Mouse (Mus musculus): Measurements from ENCODE around the gene Fam129a. TPM values are rescaled to one million over a fixed set of nuclear protein-coding genes. Genes with fewer than 3 reads are reported as not detected.
"Not testable (repeated sequence)": the region's sequence is repeated elsewhere in the genome, so short reads cannot be mapped to it uniquely, and the experiment has no call there.

Fam129a gene
- polyA plus RNA-seq, 1 experiment = 19.8 TPM

- Histone ChIP-seq H3K27ac (replicated peaks; ENCODE audit: low read depth, low read length) (no peak overlapping the region), H3K4me3 (ENCODE audit: insufficient read depth, low read depth, low read length) (no peak overlapping the region), H3K4me1 (ENCODE audit: control insufficient read depth, insufficient read depth, insufficient read length, low read length) (no peaks in the 10 kb centered on the region)
These were observed 155.4 kb downstream of the Fam129a start for GRCm38 (mm10) chr1:151726358-151726757.

GRCm38 (mm10) chr1:151728141-151728540 is 157.2 kb downstream of the Fam129a start:
- no peak overlapping the region for H3K27ac ChIP-seq (replicated peaks; ENCODE audit: low read depth, low read length)
- H3K4me1 ChIP-seq (ENCODE audit: control insufficient read depth, insufficient read depth, insufficient read length, low read length) = no peaks in the 10 kb centered on the region
- H3K4me3 ChIP-seq (ENCODE audit: insufficient read depth, low read depth, low read length) = no peak overlapping the region

GRCm38 (mm10) chr1:151737146-151737545 is 166.2 kb downstream of the Fam129a start:
- no peak overlapping the region for H3K27ac ChIP-seq (replicated peaks; ENCODE audit: low read depth, low read length)

DNA sequence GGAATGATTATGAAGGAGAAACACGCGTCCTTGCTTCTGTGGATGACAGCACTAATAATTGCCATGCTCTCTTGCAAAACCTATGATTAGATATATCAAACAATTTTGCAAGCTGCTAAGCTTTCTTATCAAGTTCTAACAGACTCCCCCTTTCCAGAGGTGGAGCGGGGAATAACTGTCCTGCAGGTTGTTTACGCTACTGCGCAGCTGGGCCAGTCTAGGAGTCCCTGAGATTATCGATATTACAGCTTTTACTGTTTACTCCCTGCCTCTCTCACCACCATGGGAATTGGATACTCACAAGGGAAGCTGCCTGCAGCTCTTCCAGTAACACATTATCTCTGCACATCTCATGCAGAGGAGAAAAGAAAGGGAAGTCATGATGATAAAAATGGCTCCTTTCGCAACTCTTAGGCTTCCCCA is 170.2 kb downstream of the Fam129a start:
- no peaks in the 10 kb centered on the region for H3K4me1 ChIP-seq (ENCODE audit: control insufficient read depth, insufficient read depth, insufficient read length, low read length)
- H3K4me3 ChIP-seq (ENCODE audit: insufficient read depth, low read depth, low read length) = no peak overlapping the region
- no peak overlapping the region for H3K27ac ChIP-seq (replicated peaks; ENCODE audit: low read depth, low read length)

More at GRCm38 (mm10) chr1:151737146-151737545, 166.2 kb downstream of the Fam129a start:
- no peaks in the 10 kb centered on the region for H3K4me1 ChIP-seq (ENCODE audit: control insufficient read depth, insufficient read depth, insufficient read length, low read length)
- no peak overlapping the region for H3K4me3 ChIP-seq (ENCODE audit: insufficient read depth, low read depth, low read length)

DNA sequence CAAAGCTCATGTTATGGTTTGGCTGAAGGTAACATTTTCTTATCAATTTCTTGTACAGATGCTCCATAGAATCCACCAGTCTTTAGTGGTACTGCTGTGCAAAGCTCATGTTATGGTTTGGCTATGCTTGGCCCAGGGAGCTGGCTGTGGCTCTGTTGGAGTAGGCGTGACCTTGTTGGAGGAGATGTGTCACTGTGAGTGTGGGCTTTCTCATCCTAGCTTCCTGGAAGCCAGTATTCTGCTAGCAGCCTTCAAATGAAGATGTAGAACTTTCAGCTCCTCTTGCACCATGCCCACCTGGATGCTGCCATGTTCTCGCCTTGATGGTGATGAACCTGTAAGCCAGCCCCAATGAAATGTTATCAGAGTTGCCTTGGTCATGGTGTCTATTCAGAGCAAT is 178.9 kb downstream of the Fam129a start:
- not testable (repeated sequence) for H3K4me3 ChIP-seq (ENCODE audit: insufficient read depth, low read depth, low read length); H3K27ac ChIP-seq (replicated peaks; ENCODE audit: low read depth, low read length); H3K4me1 ChIP-seq (ENCODE audit: control insufficient read depth, insufficient read depth, insufficient read length, low read length)

DNA sequence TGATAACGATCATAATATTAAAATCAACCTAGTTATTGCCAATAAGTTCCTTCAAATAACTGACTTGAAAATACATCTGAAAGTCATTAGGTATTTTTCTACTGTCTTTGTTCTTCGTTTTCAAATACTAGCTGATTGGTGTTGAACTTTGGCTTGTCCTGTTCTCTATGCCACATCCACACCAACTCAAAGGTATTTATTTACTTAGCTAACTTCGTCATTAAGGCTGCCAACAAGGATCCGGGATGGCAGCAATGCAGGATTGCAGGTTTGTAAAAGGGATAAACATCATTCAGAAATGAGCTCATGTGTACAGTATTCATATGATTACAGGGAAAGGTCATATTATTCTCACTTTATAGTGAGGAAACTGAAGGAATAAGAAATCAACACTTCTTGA is 182.0 kb downstream of the Fam129a start:
- Histone ChIP-seq H3K4me1 (ENCODE audit: control insufficient read depth, insufficient read depth, insufficient read length, low read length) (peaks cover 4% of the 10 kb centered on the region; the same call in 1 of the 2 replicates), H3K27ac (replicated peaks; ENCODE audit: low read depth, low read length) (no peak overlapping the region)

GRCm38 (mm10) chr1:151753374-151753929 is 182.5 kb downstream of the Fam129a start:
- no peak overlapping the region for H3K27ac ChIP-seq (replicated peaks; ENCODE audit: low read depth, low read length)
- peaks cover 5% of the 10 kb centered on the region; the same call in 1 of the 2 replicates for H3K4me1 ChIP-seq (ENCODE audit: control insufficient read depth, insufficient read depth, insufficient read length, low read length)
- no peak overlapping the region for H3K4me3 ChIP-seq (ENCODE audit: insufficient read depth, low read depth, low read length)

More for the DNA sequence above, 182.0 kb downstream of the Fam129a start:
- H3K4me3 ChIP-seq (ENCODE audit: insufficient read depth, low read depth, low read length) = no peak overlapping the region

DNA sequence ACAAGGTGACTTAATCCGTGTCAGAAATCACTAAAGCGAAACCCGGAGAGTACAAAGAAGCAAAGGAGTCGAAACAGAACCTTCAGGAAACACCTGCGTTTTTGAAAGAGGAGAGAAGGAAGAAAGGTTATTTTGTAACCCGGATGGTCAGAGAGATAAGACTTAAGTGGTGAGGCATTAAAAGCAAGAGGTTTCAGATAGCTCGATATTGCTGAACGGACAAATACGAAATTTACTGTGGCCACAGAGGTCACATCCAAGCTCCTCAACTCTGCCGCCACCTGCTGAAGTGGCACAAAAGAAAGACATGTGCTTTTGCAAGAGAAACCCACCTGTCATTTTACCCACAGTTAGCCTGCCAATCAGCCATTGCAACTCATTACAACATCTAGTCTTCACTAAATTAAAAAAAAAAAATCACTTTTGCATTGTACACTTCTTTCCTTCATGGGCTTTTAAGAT is 183.1 kb downstream of the Fam129a start:
- H3K4me3 ChIP-seq (ENCODE audit: insufficient read depth, low read depth, low read length) = peak overlapping the region; percentile 73
- H3K4me1 ChIP-seq (ENCODE audit: control insufficient read depth, insufficient read depth, insufficient read length, low read length) = peaks cover 5% of the 10 kb centered on the region; the same call in 1 of the 2 replicates
- H3K27ac ChIP-seq (replicated peaks; ENCODE audit: low read depth, low read length) = no peak overlapping the region

GRCm38 (mm10) chr1:151754881-151755659 is 184.1 kb downstream of the Fam129a start, which contains the start of gene Edem3:
TSS of gene Edem3 (plus strand) at chr1:151755371.
- Histone ChIP-seq H3K27ac (replicated peaks; ENCODE audit: low read depth, low read length) (peak within 1 kb of the TSS; percentile 65), H3K4me1 (ENCODE audit: control insufficient read depth, insufficient read depth, insufficient read length, low read length) (peaks cover 5% of the 10 kb centered on the region; the same call in 1 of the 2 replicates), H3K4me3 (ENCODE audit: insufficient read depth, low read depth, low read length) (peak within 1 kb of the TSS; percentile 73)

- peak overlapping the region; percentile 70 for H3K4me3 ChIP-seq (ENCODE audit: insufficient read depth, low read depth, low read length)
- H3K27ac ChIP-seq (replicated peaks; ENCODE audit: low read depth, low read length) = peak overlapping the region; percentile 57; the same call in 1 of the 2 replicates
- peaks cover 5% of the 10 kb centered on the region; the same call in 1 of the 2 replicates for H3K4me1 ChIP-seq (ENCODE audit: control insufficient read depth, insufficient read depth, insufficient read length, low read length)
These were observed 184.9 kb downstream of the Fam129a start for GRCm38 (mm10) chr1:151755660-151756424.

DNA sequence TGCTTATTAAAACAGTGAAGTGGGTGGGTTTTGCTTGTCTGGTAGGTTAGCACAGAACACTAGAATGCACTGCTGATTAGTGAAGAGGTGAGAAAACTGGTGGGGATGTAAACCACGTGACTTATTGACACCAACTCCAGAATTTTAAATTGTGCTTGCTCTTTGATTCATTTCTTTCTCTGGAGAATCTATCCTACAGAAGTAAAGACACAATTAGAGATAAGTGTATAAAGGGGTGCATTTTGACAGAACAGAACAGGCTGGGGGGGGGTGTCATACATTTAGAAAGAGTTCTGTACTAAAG is 185.4 kb downstream of the Fam129a start:
- H3K4me1 ChIP-seq (ENCODE audit: control insufficient read depth, insufficient read depth, insufficient read length, low read length) = peaks cover 5% of the 10 kb centered on the region; the same call in 1 of the 2 replicates
- peak overlapping the region; percentile 70 for H3K4me3 ChIP-seq (ENCODE audit: insufficient read depth, low read depth, low read length)
- H3K27ac ChIP-seq (replicated peaks; ENCODE audit: low read depth, low read length) = no peak overlapping the region

DNA sequence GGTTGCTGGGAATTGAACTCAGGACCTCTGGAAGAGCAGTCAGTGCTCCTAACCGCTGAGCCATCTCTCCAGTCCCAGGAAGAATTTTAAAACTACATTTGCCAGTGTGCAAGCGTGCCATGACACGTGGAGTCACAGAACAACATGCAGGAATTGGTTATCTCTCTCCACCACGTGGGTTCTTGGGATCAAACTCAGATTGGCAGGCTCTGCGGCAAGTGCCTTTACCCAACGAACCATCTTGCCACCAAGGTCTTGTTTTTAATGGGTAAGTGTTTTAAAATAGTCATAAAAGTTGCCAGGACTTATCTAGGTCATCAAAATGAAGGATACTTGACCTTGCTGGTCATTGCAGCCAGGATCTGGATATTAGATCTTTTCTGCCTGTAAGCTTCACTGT is 187.3 kb downstream of the Fam129a start:
- Histone ChIP-seq H3K27ac (replicated peaks; ENCODE audit: low read depth, low read length) (no peak overlapping the region), H3K4me3 (ENCODE audit: insufficient read depth, low read depth, low read length) (no peak overlapping the region), H3K4me1 (ENCODE audit: control insufficient read depth, insufficient read depth, insufficient read length, low read length) (peaks cover 5% of the 10 kb centered on the region; the same call in 1 of the 2 replicates)

DNA sequence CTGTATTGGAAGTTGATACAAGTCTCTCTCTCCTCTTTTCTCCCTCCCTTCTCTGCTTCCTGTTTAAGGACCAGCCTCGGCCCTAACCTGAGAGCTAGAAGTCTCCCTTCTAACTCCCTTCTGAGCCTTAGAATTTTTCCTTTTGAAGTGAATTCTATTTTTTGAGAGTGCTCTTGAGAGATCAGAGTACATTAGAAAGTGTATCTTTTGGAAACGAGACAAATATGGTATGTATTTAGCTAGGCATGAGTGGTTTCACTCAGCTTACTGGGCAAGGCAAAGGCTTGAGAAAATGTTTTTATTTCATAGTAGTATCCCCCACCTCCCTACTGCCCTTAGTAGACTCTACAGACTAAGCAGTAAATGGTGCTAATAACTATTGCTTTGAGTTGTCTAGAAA is 188.0 kb downstream of the Fam129a start:
- H3K27ac ChIP-seq (replicated peaks; ENCODE audit: low read depth, low read length) = peak overlapping the region; percentile 15; the same call in 1 of the 2 replicates

DNA sequence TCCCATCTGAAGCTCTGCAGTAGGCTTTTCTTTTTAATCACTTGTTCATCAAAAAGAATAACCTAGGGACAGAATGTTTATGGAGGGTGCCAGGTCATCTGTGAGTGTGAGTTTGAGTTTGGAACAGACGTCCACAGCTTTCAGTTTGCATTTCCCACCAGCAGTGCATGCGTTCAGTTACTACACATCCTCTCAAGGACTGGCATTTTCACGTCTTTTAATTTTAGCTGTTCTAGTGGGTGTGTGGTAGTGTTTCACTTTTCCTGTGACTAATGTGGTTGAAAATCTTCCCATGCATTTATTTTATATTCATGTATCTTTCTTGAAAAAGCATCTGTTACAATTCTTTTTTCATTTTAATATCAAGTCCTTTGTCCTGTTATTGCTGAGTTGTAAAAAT is 193.2 kb downstream of the Fam129a start:
- no peak overlapping the region for H3K27ac ChIP-seq (replicated peaks; ENCODE audit: low read depth, low read length)
- no peak overlapping the region for H3K4me3 ChIP-seq (ENCODE audit: insufficient read depth, low read depth, low read length)

More for the DNA sequence above, 188.0 kb downstream of the Fam129a start:
- Histone ChIP-seq H3K4me1 (ENCODE audit: control insufficient read depth, insufficient read depth, insufficient read length, low read length) (peaks cover 4% of the 10 kb centered on the region; the same call in 1 of the 2 replicates), H3K4me3 (ENCODE audit: insufficient read depth, low read depth, low read length) (no peak overlapping the region)

DNA sequence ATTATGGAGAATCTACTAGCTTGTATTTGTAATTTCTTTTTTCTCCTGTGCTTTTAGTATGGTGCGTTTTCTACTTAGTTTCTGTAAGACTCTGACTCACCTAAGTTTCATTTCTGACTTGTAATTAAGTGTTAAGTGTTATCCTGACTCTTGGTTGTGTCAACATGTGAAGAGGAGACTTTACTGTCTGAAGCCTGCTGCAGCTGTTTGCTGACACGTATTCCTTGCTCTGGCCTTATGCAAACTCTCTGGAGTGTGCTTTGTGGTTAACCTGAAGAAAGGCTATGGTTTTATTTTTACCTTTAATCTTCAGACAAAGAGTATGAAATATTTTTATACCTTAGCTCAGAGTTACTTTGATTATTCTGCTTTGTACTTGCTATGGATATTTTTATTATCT is 195.2 kb downstream of the Fam129a start:
- Histone ChIP-seq H3K27ac (replicated peaks; ENCODE audit: low read depth, low read length) (no peak overlapping the region), H3K4me1 (ENCODE audit: control insufficient read depth, insufficient read depth, insufficient read length, low read length) (no peaks in the 10 kb centered on the region), H3K4me3 (ENCODE audit: insufficient read depth, low read depth, low read length) (no peak overlapping the region)

More for the DNA sequence above, 193.2 kb downstream of the Fam129a start:
- H3K4me1 ChIP-seq (ENCODE audit: control insufficient read depth, insufficient read depth, insufficient read length, low read length) = no peaks in the 10 kb centered on the region

Measured in brown adipose tissue, adult 24 weeks (tissue).